Mouse (Mus musculus) v-Abl transformed pro-B cells (cell line): ENCODE data around the gene Usp3.

ENCODE experiments used
- in situ Hi-C, 2 experiments: fragments of 400-800 bp; cut with MboI; formaldehyde crosslinking; loops; one replicate each; pipeline ENCODE4 v1.15.1; 2025; ENCODE audit not compliant: unreplicated experiment in 2 of 2

The Usp3 gene

GRCm38 (mm10) chr9:66592708-66593612 lies at the start of gene Usp3:
TSS of gene Usp3 (minus strand) at chr9:66593142.
- in situ Hi-C loops: loop anchor here in 1 of 2 experiments (25.0 kb wide), 1 partner anchor 1056 kb away; no protein-coding TSS in a partner anchor

- in situ Hi-C loops: loop anchor here (5.0 to 10.0 kb wide), 6 partner anchors 128 to 496 kb away; partner anchors contain the start of genes Fbxl22 (in 1 of the 2) and Lactb (in 1 of the 2)
Measured at GRCm38 (mm10) chr9:66640491-66640890, 47.5 kb upstream of the Usp3 start.

- in situ Hi-C loops: loop anchor here (5.0 to 10.0 kb wide), 6 partner anchors 127 to 495 kb away; partner anchors contain the start of genes Fbxl22 (in 1 of the 2) and Lactb (in 1 of the 2)
Measured at GRCm38 (mm10) chr9:66639626-66640025, 46.7 kb upstream of the Usp3 start.

DNA sequence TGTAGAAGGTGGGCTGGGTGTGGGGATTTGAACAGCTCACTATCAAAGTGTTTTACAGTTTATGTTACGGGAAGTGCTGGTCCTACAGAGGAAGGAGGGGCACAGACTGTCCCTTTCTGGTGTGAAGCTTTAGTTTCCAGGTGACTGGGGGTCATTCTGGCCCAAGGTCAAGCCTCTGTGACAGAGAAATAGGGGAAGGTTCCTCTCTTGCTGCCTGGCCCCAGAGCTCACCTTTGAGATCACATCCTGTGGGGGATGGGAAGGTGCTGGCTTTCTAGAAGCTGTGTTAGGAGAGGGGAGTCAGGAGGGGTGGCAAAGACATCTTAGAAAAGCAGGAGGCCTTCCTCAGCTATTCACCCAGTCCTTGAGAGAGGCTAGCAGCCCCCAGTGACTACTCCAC lies 39.5 kb upstream of the Usp3 start:
- in situ Hi-C loops: no loop called here

- in situ Hi-C loops: no loop called here
Measured at GRCm38 (mm10) chr9:66630931-66631330, 38.0 kb upstream of the Usp3 start.

DNA sequence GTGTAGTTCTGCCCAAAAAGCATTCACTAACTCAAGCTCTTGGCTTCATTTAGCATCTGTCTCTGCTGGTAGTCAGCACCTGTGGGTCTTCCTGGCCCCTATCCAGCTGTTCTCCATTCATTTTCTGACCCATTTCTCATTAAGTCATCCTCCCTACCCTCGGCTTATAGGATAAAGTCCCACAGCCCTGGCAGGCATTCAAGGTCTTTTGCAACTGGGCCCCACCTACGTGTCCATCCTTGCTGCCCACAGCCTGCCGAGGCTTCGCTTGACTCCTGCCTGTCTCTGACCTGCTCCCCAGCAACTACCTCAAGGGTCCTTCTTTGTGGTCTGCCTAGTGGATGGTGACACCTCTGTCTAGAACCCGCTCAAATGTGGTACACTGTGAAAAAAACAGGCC lies 33.7 kb upstream of the Usp3 start:
- in situ Hi-C loops: no loop called here

DNA sequence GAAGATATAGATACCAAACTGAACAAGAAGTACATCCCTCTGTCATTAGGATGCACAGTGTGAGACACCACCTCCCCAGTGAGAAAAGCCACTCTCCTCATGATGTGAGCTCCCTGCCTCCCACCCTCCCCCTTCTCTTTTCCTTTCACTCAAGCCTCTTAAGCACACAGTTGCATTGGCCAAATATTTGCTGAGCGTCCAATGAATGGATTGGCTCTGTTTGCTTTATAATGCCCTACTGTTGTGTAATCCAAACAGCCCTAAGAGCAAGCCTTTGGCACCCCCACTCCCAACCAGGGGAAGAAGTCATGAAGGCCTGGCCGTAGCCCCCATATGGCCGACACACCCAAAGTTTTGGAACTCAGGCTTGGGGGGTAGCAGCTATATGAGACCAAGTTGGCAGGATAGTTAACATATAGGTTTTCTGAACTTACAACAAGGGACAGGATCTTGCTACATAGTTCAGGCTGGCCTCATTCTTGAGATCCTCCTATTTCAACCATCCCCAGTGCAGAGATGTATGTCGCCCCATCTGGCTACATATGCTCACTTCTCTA lies 33.1 kb upstream of the Usp3 start:
- in situ Hi-C loops: no loop called here

- in situ Hi-C loops: no loop called here
Measured at GRCm38 (mm10) chr9:66624873-66625272, 31.9 kb upstream of the Usp3 start.

GRCm38 (mm10) chr9:66623627-66624026 lies 30.7 kb upstream of the Usp3 start:
- in situ Hi-C loops: no loop called here

DNA sequence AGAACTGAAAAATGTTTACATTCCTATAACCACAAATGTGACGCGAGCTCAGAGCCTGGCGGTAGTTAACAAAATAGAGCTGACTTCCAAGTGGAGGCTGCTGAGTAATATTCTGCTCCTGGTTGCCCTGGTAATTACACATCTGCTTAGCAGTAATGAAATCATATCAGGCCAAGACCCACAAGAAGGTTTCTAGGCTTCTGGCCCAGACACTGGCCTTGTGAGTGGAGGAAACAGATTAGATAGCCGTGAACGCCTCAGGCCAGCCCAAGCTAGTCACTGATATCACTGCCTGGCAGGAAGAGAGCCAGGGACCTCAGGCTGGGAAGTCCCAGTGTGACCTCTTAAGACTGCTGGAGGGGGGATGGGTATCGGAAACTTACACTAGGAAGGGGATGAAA lies 27.6 kb upstream of the Usp3 start:
- in situ Hi-C loops: no loop called here

DNA sequence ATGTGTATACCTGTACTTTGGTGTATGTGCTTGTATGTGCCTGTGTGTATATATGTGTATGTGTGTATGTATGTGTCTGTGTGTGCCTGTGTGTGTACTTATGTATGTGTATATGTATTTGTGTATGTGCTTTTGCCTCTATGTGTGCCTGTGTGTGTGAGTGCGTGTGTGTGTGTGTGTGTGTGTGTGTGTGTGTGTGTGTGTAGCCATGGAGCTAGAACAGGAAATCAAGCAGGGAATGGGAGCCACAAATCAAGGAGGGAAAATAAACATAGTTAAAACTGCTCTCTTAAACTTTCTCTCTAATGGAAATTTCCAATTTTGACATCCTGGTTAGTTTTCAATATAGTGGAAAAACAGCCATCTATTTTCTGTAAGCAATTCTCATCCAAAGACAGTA lies 27.1 kb upstream of the Usp3 start:
- in situ Hi-C loops: no loop called here

GRCm38 (mm10) chr9:66617812-66618211 lies 24.9 kb upstream of the Usp3 start:
- in situ Hi-C loops: loop anchor here in 1 of 2 experiments (5.0 kb wide), 1 partner anchor 101 kb away; no protein-coding TSS in a partner anchor

- in situ Hi-C loops: loop anchor here in 1 of 2 experiments (5.0 kb wide), 1 partner anchor 100 kb away; no protein-coding TSS in a partner anchor
Measured at GRCm38 (mm10) chr9:66616858-66617257, 23.9 kb upstream of the Usp3 start.

DNA sequence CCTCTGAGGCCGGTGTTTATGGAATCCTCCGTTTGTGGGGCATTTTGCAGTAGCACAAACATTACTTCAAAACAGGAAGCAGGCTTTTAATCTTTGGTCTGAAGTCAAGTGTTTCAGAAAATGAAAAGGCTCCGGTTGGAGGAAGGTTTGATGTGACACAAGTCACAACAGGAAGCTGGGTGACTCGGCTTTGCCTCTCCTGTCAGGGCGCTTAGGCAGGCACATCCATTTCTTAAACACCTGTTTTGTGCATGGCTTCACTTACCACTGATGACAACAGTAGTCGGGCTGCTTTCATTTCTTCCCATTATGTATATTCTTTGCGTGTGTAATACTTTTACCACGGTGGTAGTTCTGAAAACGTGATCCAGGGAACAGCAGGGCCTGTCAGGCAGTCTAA lies 22.2 kb upstream of the Usp3 start:
- in situ Hi-C loops: loop anchor here in 1 of 2 experiments (5.0 kb wide), 1 partner anchor 98 kb away; no protein-coding TSS in a partner anchor

GRCm38 (mm10) chr9:66614547-66614946 lies 21.6 kb upstream of the Usp3 start:
- in situ Hi-C loops: no loop called here

DNA sequence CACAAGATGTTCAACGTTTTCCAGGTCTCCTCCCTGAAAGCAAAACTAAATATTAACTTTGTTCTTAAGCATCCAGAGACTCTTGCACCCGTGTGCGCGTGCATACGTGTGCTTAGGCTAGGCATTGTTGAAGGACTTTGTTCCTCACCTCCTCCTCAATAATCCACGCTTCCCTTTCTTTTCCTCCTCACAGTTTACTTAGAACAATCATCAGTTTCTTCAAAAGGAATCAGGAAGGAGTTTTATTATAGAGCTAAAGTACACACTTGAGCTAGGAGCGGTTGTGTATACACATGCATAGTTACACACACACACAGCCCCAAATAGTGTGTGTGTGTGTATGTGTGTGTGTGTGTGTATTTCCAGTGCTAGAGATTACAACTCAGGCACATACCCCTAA lies 20.7 kb upstream of the Usp3 start:
- in situ Hi-C loops: no loop called here

- in situ Hi-C loops: no loop called here
Measured at GRCm38 (mm10) chr9:66611478-66612093, 18.6 kb upstream of the Usp3 start.

GRCm38 (mm10) chr9:66608817-66609345 lies 15.9 kb upstream of the Usp3 start:
- in situ Hi-C loops: no loop called here

- in situ Hi-C loops: no loop called here
Measured at GRCm38 (mm10) chr9:66606851-66607250, 13.9 kb upstream of the Usp3 start.

- in situ Hi-C loops: no loop called here
Measured at GRCm38 (mm10) chr9:66605876-66606750, 13.2 kb upstream of the Usp3 start.
